Mouse (Mus musculus): ENCODE data around the gene Kif24.

DNA sequence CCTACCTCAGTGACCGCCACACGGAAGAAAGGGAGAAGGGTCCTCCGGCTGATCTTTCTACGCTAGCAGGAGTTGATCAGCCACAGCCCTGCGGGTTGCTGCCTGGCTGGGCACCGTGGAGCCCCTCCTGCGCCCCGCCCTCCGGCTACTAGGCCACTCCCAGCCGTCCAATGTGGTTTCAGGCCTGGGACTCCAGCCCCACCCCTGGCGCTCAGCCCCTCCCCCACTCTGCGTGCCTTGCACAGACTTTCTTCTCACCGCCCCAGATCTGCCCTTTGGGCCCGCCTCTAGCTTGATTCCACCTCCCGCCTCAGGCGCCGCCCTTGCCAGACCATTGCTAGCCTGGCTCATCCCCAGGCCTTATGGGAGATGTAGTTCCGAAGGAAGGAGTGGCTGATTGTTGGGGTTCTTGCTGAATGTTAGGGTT, 38.3 kb upstream of the Kif24 start, which contains the start of gene AI464131:
- TF ChIP-seq CTCF (IDR thresholded peaks at IDR 0.05; ENCODE audit: control insufficient read depth, insufficient read depth, insufficient replicate concordance, low read depth, low read length) (no peak), POLR2A (IDR thresholded peaks at IDR 0.05; ENCODE audit: control insufficient read depth, low read depth, low read length) (no peak)
